Mouse (Mus musculus) stomach, postnatal 0 days (tissue): ENCODE measurements around the gene L2hgdh. TPM values are rescaled to one million over a fixed set of nuclear protein-coding genes. Genes with fewer than 3 reads are reported as not detected.

Experiments used
- ATAC-seq: fragments of 200-750 bp; cut with Nextera tagmentation; 2 replicates; pipeline ENCODE4 v1.8.0; 2017; ENCODE audit not compliant: low FRiP score, low TSS enrichment
- DNase-seq: peaks from one replicate; pipeline ENCODE4 v3.0.0-alpha.2; 2016; ENCODE audit warnings: low spot score
- H3K27ac ChIP-seq: fragments of 300-500 bp; sonication (generic); replicated peaks from 2 replicates; pipeline ENCODE4 v1.5.1; 2014; ENCODE audit warnings: mild to moderate bottlenecking, control low read depth
- H3K27me3 ChIP-seq: fragments of 300-500 bp; sonication (generic); 2 replicates; pipeline ENCODE4 v1.6.1; 2014; ENCODE audit warnings: low read length; ENCODE audit not compliant: control insufficient read depth, insufficient read depth
- H3K36me3 ChIP-seq: fragments of 300-500 bp; sonication (generic); 2 replicates; pipeline ENCODE4 v1.6.1; 2014; ENCODE audit warnings: low read length, mixed read lengths; ENCODE audit not compliant: control insufficient read depth, insufficient read depth
- H3K4me1 ChIP-seq: fragments of 300-500 bp; sonication (generic); replicated peaks from 2 replicates; pipeline ENCODE4 v1.6.1; 2014; ENCODE audit warnings: antibody characterized with exemption; ENCODE audit not compliant: control insufficient read depth, insufficient read depth
- H3K4me2 ChIP-seq: fragments of 300-500 bp; sonication (generic); replicated peaks from 2 replicates; pipeline ENCODE4 v1.6.1; 2014; ENCODE audit warnings: low read depth, mild to moderate bottlenecking, control low read depth, moderate library complexity
- H3K4me3 ChIP-seq: fragments of 300-500 bp; sonication (generic); 2 replicates; pipeline ENCODE4 v1.5.1; 2014; ENCODE audit warnings: low read depth, low read length, control low read depth
- H3K9ac ChIP-seq: fragments of 300-500 bp; sonication (generic); 2 replicates; pipeline ENCODE4 v1.6.1; 2014; ENCODE audit warnings: mild to moderate bottlenecking, low read length, control low read depth, mixed read lengths
- H3K9me3 ChIP-seq: fragments of 300-500 bp; sonication (generic); 2 replicates; pipeline ENCODE4 v1.6.1; 2016; ENCODE audit warnings: low read length; ENCODE audit not compliant: control insufficient read depth
- CTCF ChIP-seq: IDR thresholded peaks from 2 replicates; pipeline ENCODE4 v1.5.1; 2016; ENCODE audit warnings: antibody characterized with exemption, low read depth, mild to moderate bottlenecking, moderate library complexity
- EP300 ChIP-seq: optimal IDR thresholded peaks from 2 replicates; pipeline ENCODE3; 2016; ENCODE audit warnings: antibody characterized with exemption
- WGBS: fragments of 180-500 bp; shearing (Covaris S2); extraction: QIAGEN DNeasy Blood & Tissue Kit; methylation state at CpG from one replicate; pipeline ENCODE4 v1.1.7; 2014; 5-methylcytosine and 5-hydroxymethylcytosine counted together
- polyA plus RNA-seq: library from polyadenylated mRNA; unstranded; fragments of >200 nt; fragmentation: Nextera tagmentation; extraction: Ambion mirVana; gene quantifications from 2 replicates; pipeline ENCODE4 v1.2.1, GENCODE M21; 2015

The L2hgdh gene
- 11.5 and 12.3 TPM in 2 replicates for polyA plus RNA-seq

DNA sequence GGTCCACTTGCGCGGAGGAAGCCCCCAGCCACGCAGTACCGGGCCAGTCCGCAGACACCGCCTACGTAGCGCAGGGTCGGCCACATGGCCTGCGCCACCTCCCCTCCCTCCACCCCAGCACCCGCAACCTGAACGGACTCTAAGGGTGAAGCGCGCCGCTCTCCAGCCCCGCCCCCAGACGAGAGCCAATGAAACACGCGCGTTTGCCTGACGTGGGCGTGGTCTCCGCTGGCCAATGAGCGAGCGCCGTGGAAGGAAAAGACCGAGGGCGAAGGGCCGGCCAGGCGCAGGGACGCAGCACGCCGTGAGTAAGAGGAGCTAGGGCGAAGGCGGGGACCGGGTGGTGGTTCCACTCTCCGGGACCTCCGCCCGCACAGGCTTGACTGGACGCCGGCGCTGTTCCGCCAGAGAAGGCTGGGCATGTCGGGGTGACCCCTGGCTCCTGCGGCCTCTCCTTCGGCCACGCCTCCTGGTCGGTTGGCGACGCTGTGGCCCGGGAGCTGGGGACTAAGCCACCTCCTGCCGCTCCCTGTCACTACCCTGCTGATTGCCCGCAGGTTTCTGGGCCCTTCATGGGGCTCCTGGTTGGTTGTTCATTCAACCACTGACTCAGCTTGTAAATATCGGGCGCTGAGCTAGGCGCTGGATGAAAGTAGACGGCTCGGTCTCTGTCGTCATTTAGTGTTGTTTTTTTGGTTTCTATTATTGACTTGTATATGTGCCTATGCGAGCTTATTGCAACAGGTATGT, at the start of gene L2hgdh, which contains the start of gene Atp5s:
TSS of gene L2hgdh (minus strand) at position 163 of the 750 bp plus-strand sequence.
TSS of gene Atp5s (plus strand) at position 240 of the 750 bp plus-strand sequence.
- H3K36me3 ChIP-seq, result no peaks in the 10 kb centered on the region
- H3K4me1 ChIP-seq, result no peaks in the 10 kb centered on the region
- peak within 1 kb of the TSS; percentile 88 for H3K4me2 ChIP-seq
- peak within 1 kb of the TSS; percentile 72 for H3K4me3 ChIP-seq
- ATAC-seq (peak; percentile 97), DNase-seq (peak; percentile 98)
- peak within 1 kb of the TSS; percentile 74 for H3K9ac ChIP-seq
- H3K27ac ChIP-seq, result peak within 1 kb of the TSS; percentile 95
- TF ChIP-seq CTCF (peak; percentile 12; the same call in 1 of the 2 replicates), EP300 (no peak)
- H3K9me3 ChIP-seq, result no peaks in the 10 kb centered on the region
- under 1% methylated on average over 60 of the region's 60 CpGs for WGBS
- H3K27me3 ChIP-seq, result no peaks in the 10 kb centered on the region

GRCm38 (mm10) chr12:69768841-69769240, 44.2 kb upstream of the L2hgdh start:
- ATAC-seq (no peak), DNase-seq (no peak)
- H3K27me3 ChIP-seq, result no peaks in the 10 kb centered on the region
- no peaks in the 10 kb centered on the region for H3K9me3 ChIP-seq
- H3K9ac ChIP-seq, result no peak overlapping the region
- 73% methylated on average over 2 of the region's 2 CpGs for WGBS
- no peaks in the 10 kb centered on the region for H3K36me3 ChIP-seq
- no peaks in the 10 kb centered on the region for H3K4me1 ChIP-seq
- H3K4me2 ChIP-seq, result no peak overlapping the region
- TF ChIP-seq EP300, result no peak
- no peak for TF ChIP-seq CTCF
- H3K4me3 ChIP-seq, result no peak overlapping the region
- no peak overlapping the region for H3K27ac ChIP-seq

GRCm38 (mm10) chr12:69767476-69768258, 43.0 kb upstream of the L2hgdh start:
- no peak overlapping the region for H3K4me2 ChIP-seq
- no peaks in the 10 kb centered on the region for H3K36me3 ChIP-seq
- H3K27me3 ChIP-seq, result no peaks in the 10 kb centered on the region
- DNase-seq (no peak), ATAC-seq (no peak)
- H3K27ac ChIP-seq, result no peak overlapping the region
- no peaks in the 10 kb centered on the region for H3K4me1 ChIP-seq
- WGBS, result 54% methylated on average over 9 of the region's 9 CpGs
- TF ChIP-seq CTCF (no peak), EP300 (no peak)
- H3K9ac ChIP-seq, result no peak overlapping the region
- H3K4me3 ChIP-seq, result no peak overlapping the region
- H3K9me3 ChIP-seq, result no peaks in the 10 kb centered on the region

GRCm38 (mm10) chr12:69766185-69766904, 41.7 kb upstream of the L2hgdh start:
- Histone ChIP-seq H3K27me3 (no peaks in the 10 kb centered on the region), H3K4me3 (no peak overlapping the region), H3K4me1 (no peaks in the 10 kb centered on the region), H3K9ac (no peak overlapping the region), H3K27ac (no peak overlapping the region), H3K36me3 (no peaks in the 10 kb centered on the region), H3K4me2 (no peak overlapping the region), H3K9me3 (no peaks in the 10 kb centered on the region)
- no peak for TF ChIP-seq CTCF
- TF ChIP-seq EP300, result no peak
- DNase-seq (no peak), ATAC-seq (no peak)
- whole genome bisulfite sequencing, result 75% methylated on average over 10 of the region's 10 CpGs

- Histone ChIP-seq H3K27ac (no peak overlapping the region), H3K4me2 (no peak overlapping the region), H3K4me3 (no peak overlapping the region), H3K36me3 (no peaks in the 10 kb centered on the region), H3K9ac (no peak overlapping the region), H3K4me1 (no peaks in the 10 kb centered on the region), H3K9me3 (no peaks in the 10 kb centered on the region), H3K27me3 (no peaks in the 10 kb centered on the region)
- ATAC-seq, result no peak
- no peak for DNase-seq
- TF ChIP-seq EP300, result no peak
- TF ChIP-seq CTCF, result no peak
- WGBS, result 56% methylated on average over 9 of the region's 9 CpGs
These were observed 40.9 kb upstream of the L2hgdh start for GRCm38 (mm10) chr12:69765543-69765942.
